Mouse (Mus musculus): Measurements from ENCODE around the gene Prkce.

Gene Prkce

GRCm38 (mm10) chr17:86611772-86612171, 444.2 kb downstream of the Prkce start:
- DNase-seq (ENCODE audit: low spot score in 2 of 2), result no peak

DNA sequence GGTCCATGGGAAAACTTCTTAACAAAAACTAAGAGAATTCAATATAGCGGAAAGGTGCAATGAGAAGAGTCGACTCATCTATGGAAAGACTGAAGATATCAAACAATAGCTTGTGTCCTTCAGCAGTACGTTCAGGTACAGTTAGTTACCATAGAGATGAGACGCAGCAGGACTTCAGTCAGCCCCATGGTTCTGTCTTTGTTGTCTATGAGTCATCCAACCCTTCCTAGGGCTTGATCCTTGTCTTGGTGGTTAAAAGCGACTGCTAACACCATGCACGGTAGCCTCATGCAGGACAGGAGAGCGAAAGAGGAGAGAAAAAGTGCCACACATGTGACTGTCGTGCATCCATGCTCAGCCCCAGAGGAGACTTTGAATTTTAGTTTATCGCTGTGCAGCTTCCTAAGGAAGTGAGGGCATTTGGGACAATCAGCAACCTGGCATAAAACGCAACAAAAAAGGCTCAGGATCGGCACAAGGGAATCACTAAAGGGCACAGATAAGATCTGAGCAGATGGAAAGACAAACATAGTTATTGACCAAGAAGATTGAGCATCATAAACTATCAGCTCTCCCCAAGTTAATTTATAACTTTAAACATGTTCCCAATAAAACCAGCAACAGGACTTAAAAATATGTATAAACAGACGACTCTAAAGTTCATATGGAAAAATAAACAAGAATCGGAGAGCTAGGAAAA, 448.2 kb downstream of the Prkce start:
- no peak for DNase-seq (ENCODE audit: low spot score in 2 of 2)

DNA sequence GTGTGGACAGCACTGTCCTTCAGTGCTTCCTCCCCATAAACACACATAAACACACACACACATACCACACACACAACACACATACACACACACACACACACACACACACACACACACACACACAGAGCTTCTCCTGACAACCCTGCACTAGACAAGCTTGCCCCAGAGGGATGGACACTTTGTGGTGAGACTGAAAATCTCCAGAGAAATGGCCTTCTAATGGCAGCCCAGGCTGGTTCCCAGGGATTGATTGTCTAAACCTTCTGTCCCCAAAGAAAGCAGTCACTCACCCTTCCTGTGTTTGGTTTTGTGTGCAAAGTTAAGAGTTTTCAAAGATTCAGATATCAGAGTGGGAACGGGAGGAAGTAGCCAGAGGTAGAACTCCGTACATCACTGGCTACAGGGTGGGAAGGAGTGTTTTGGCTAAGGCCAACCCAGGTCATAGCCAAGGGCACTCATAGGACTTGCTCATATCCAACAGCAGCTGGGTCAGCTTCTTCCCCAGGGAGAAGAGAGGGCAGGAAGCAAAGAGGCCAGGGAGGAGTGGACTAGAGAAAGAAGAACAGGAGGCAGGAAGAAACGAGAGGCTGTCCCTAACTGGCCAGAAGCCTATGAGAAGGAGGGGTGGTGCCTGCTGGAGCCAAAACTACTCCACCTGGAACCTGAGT, 450.1 kb downstream of the Prkce start:
- DNase-seq (ENCODE audit: low spot score in 2 of 2), result no peak

DNA sequence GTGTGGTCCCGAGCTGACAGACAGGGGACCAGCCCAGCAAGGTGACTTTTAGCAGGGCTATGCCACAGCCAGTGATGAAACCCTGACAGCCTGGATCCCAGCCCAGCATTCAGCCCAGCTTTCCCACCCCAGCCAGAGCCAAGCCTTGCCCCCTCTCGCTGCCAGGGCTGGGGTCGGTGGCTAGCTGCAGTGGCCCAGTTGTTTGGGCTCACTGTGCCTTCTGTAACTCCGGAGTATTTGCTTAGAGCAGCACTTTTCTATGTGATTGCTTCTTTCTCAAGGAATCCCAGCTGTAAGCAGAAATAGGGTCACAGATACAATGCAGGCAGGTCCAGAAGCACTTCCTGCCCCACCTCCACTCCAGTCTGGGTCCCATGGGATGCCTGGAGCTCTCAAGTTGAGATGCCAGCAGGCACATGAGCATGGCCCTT, 450.9 kb downstream of the Prkce start:
- DNase-seq (ENCODE audit: low spot score in 2 of 2), result peak in 1 of 2 experiments; percentile 11

DNA sequence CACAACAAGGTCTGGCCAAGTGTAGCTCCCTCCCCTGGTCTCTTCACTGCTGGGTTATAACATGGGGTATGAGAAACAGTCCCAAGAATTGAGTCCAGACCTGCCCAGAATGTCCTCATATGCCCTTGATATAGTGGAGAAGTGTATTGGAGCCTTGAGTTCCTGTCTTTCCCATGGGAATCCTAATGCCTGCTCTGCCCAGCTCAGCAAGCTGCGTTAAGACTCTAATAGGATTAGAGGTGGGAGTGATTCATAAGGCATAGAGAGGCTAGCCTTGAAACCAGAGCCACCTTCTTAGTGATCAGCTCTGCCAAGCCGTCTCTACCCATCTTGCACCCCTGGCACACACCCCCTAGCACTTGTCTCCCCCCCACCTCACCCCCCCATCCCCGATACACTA, 455.3 kb downstream of the Prkce start:
- DNase-seq (ENCODE audit: low spot score in 2 of 2), result no peak

DNA sequence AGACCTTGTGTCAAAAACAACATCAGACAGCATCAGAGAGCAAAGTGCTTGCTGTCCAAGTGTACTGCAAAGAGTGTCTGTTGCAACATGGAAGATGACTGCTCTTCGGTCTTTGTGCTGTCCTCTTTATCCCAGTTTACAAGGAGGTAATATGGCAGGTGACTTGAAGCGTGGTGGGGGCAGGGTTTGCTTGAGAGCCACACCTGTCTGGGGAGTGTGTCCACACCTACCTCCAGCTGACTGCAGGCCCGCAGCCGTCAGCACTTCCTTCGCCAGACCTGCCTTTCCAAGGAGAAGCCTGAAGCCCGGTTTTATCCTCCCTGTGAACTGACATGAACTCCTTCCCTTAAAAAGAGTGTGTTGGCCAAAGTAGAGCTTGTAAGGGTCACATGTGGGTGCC, 458.9 kb downstream of the Prkce start:
- no peak for DNase-seq (ENCODE audit: low spot score in 2 of 2)

DNA sequence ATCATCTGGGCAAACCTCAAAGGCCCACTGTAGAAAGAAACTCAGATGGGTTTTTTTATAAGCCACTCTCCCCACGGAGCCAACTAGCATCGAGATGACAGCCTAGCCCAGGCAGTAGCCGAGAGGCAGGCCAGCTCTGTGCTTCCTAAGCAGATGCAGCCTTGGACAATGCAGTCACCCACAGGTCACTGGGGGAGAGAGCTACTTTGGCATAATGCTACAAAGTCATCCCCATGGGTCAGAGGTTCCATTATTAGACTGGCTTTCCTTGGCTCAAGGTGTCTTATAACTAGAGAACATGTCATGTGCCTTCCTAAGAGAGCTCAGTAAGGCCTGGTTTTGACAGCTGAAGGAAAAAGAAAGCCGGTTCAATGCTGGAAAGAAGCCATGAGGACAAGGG, 465.5 kb downstream of the Prkce start:
- no peak for DNase-seq (ENCODE audit: low spot score in 2 of 2)

DNA sequence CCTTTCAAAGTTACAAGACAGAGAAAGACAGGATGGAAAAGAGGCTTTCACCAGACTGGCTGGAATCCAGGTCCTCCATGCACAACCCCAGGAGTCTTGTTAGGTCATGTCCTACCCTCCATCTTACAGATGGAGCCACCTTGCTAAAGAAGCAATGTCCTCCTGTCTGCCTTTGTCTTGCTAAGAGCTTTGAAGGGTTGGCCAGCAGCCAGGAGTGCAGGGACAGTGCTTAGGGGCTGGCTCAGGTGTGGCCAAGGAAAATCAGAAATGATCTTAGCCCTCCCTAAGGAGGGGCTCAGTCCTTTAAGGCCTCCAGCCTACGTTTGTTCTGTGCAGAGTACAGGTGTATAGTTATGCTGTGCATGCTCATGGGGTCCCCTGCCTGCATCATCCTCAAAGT, 469.7 kb downstream of the Prkce start:
- DNase-seq (ENCODE audit: low spot score in 2 of 2), result no peak

DNA sequence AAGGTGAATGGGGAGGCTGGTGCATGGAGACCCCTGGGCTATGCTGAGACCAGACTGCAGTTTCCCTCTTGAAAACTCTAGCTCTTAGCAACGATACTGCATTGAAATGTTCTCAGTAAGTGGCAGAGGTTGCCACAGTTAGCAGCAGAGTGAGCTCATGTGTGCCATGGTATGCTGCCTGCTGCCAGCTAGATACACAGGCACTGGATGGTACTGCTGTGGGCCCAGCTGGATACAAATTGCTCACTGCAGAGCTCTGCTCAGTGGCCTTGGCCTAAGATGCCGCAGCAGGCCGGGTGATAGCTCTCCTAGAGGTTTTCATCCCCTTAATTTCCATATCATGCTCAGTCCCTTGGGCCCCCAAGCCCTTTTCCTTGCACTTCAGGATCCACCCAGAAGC, 471.7 kb downstream of the Prkce start:
- no peak for DNase-seq (ENCODE audit: low spot score in 2 of 2)

DNA sequence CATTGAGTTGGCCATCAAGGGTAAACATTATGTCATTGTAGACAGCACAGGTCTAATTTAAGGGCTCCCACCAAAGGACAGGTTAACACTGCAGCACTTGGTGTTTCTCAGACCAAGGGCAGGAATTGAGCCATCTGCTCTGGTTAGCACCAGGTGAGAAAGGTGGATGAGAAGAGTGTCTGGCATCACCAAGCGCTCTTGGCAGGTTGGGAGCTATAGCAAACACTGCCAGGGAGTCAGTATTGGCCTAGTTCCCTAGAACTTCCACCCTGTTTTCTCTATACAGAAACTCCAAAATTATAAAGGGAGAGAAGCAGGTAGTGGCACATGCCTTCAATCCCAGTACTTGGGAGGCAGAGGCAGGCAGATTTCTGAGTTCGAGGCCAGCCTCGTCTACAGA, 479.6 kb downstream of the Prkce start:
- DNase-seq (ENCODE audit: low spot score in 2 of 2), result no peak

DNA sequence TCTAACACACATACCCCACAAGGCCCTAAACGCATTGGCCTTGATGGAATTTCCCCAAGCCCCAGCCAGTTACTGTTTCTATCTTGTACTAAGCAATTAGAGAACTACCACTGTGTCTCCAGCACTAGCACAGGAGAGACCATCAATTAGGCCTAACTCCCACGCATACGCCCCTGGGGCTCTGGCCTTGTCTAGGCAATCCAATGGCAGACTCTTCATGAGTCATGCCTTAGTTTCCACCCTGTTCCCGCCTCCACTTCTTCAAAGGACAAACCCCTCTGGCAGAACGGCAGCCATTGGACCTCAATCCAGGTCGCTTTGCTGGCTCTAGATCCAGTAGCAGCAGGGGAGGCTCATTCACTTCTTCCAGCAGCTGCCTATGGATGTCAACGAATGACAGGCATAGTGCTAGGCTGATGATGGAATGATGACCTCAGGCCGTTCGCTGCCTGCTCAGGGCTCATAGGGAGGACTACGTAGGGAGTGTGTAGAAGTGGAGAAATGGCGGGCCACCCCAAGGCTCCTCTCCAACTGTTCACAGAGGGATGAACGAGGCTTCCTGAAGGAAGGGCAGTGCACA, 481.4 kb downstream of the Prkce start:
- no peak for DNase-seq (ENCODE audit: low spot score in 2 of 2)

GRCm38 (mm10) chr17:86650241-86650640, 482.7 kb downstream of the Prkce start:
- no peak for DNase-seq (ENCODE audit: low spot score in 2 of 2)

DNA sequence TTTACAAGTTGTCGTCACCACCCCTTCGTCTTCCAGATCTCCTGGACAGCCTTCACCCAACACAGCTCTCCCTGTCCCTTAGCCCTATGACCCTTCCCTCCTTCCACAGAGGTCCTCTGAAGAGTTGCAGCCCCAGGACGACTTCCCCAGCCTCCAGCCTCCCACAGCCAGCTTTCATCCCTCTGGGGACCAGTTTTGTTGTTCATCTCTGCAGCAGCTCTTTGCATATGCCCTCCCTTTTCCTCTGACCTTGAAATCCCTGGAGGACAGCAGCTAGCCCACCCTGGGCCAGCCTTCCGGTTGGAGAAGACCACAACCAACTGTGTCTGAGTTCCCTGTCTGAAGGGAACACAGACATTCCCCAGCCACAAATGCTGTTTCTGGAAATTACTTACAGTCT, 483.5 kb downstream of the Prkce start:
- DNase-seq (ENCODE audit: low spot score in 2 of 2), result no peak

- DNase-seq (ENCODE audit: low spot score in 2 of 2), result no peak
These were observed 485.2 kb downstream of the Prkce start for GRCm38 (mm10) chr17:86652751-86653150.

DNA sequence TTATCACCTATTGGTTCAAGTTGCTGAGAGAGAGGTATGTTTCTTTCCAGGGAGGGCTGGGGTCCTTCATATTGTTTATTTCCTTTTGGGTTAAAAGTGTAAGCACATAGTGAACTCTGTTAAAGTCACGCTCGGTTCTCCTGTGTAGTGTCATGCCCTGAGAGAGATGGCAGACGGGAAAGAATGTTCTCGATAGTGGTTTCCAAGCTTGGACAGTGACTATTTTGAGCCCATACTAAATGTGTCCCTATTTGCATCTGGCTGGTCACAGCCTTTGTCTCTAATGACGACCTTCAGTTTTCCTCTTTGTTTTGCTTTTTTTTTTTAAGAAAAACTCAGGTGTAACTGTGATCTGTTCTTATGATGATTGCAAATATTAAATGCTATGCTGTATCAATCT, 488.8 kb downstream of the Prkce start:
- no peak for DNase-seq (ENCODE audit: low spot score in 2 of 2)

DNA sequence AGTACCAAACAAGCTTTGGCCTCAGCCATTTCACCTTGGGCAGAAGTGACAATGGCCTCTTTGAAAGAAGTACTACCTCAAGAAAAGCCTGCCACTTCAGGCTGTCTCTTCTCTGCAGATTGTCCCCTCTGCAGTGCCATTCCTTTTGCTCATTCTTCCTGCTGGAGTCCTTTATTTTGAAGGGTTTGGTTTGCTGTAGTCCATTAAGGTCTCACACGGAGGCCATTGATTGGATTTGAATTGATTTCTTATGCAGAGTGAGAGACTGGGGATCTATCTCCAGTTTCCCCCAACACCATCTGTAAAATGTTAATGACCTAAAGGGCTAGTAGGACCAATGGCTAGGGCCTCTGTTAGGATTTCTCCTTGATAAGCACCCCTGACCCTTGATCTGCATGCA, 494.7 kb downstream of the Prkce start:
- DNase-seq (ENCODE audit: low spot score in 2 of 2), result no peak

DNA sequence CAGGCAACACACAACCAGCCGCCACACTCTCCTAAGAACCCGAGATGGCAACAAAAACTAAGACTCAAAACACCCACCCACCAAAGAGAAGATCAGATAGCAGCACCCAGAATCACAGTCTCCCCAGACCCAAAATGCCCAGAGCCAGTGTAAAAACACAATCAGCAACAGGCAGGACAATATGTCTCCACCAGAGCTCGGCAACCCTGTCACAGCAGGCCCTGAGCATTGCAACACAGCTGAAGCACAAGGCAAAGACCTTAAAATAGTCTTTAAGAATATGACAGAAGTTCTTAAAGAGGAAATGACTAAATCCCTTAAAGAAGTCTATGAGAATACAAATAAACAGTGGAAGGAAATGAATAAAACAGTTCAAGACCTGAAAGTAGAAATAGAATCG, 495.9 kb downstream of the Prkce start:
- DNase-seq (ENCODE audit: low spot score in 2 of 2), result no peak

GRCm38 (mm10) chr17:86667836-86668600, 500.4 kb downstream of the Prkce start:
- DNase-seq (ENCODE audit: low spot score in 2 of 2), result no peak

DNA sequence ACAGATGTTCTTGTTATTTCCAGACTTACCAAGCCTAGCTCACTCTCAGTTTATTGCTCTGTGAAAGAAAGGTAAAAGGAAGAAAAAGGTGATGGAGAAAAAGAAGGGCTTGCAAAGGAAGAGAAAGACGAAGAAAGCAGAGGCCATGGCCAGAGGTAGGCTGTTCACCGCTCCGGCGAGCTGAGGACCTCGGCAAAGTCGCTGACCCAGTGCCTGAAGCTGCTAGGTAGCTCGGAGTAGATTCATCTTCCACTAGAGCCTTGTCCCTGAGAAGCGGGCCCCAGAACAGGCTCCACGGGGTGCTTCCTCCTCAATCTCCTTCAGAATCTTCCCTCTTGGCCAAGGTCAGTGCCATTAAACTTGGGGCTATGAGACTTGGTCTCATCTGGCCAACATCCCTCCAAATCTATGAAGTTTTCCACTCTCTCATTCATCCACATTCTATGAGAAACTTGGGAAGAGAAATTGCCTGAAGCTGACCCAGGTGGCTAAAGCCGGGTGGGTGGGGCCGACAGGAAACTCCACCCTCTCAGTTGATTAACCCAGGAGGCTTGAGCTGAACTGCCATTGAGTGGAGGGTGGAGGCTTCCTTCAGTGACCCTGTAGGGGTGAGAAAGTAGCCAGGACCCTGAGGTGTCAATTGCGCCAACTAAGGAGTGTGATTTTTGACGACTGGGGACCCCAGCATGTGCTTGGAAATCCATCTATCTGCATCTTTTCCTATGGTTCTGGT, 502.2 kb downstream of the Prkce start:
- DNase-seq (ENCODE audit: low spot score in 2 of 2), result no peak

DNA sequence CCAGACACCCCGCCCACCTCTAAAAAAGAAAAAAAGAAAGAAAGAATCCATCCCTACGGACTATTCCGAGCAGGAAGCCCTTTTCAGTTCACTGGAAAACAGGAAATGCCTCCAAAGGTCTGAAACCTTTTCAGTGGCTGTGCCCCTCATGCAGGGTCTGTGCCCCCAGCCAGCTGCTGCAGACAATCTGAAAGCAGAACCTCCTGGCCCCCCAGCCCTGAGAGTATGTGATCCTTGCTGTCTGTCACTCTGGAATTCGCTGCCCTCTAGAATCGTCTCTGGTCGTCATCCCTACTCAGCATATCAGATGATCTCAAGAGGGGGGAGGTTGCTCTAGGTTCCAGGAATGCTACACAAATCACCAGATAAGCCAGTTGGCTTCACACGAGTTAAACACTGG, 503.1 kb downstream of the Prkce start:
- DNase-seq (ENCODE audit: low spot score in 2 of 2), result no peak

DNA sequence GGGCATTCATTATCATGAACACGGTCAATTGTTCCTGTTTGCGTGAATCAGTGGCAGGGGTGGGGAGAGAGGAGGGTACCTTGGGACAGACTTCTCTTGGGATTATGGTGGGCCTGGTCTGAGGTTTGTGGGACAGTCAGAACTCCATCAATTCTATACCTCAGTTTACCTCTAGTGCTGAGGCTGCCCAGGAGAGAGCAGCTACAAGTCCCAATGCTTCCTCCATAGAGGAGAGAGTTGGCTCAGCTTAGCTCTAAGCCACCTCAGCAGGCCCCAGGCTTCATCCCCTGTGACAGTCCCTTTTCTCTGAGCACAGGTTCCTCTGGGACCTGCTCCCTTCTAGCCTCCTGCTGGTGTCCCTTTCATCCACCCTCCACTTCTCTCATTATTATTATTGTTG, 507.4 kb downstream of the Prkce start:
- DNase-seq (ENCODE audit: low spot score in 2 of 2), result no peak

- no peak for DNase-seq (ENCODE audit: low spot score in 2 of 2)
These were observed 508.8 kb downstream of the Prkce start for GRCm38 (mm10) chr17:86676336-86676735.
